Mouse (Mus musculus): Measurements from ENCODE around the gene Hes1. TPM values are rescaled to one million over a fixed set of nuclear protein-coding genes. Genes with fewer than 3 reads are reported as not detected.
A peak's percentile ranks its signal among the peaks of the same experiment; 100 is the strongest.

Hes1 gene
- polyA plus RNA-seq, 1 experiment from 2014 or later = 73.1 TPM

DNA sequence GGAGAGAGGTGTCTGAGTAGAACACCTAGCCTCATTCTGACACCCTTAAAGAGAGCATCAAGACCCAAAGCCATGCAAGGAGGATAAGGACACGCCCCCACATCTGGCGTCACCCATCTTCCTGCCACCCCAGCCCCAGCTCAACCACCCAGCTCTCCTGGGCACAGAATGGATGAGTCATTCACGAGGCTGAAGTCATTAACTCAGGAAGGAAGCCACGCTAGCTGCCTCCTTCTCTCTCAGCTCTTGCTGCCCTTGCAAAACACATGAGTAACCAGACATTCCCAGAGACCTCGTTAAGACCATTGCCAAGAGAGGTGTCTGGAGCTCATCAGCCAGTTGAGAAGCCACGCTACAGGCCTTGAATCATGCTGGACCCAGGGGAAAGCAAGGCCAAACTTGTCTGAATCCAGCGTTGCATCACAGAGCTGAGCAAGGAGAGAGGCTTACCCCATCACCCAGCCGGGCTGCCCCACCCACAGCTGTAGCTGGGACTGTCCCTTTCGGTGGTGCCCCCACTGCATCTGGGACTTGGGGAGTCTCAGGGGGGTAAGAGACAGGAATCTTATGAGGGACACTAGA lies 39.4 kb upstream of the Hes1 start:
- peak; percentile 39 for DNase-seq (ENCODE audit: low spot score)
- no peak for TF ChIP-seq EP300 (optimal IDR thresholded peaks at IDR 0.05)
- no peak for TF ChIP-seq CTCF (IDR thresholded peaks at IDR 0.05; ENCODE audit: low read depth)
- peaks cover 4% of the 10 kb centered on the region; the same call in 1 of the 2 replicates for H3K4me1 ChIP-seq (replicated peaks; ENCODE audit: control insufficient read depth, insufficient read depth)
- no peaks in the 10 kb centered on the region for H3K9me3 ChIP-seq (ENCODE audit: control insufficient read depth, low read length)
- no peaks in the 10 kb centered on the region for H3K27me3 ChIP-seq (ENCODE audit: control insufficient read depth, insufficient read depth, low read length)
- H3K27ac ChIP-seq (replicated peaks) = no peak overlapping the region
- WGBS = 30% methylated on average over 9 of the region's 9 CpGs
- H3K36me3 ChIP-seq (ENCODE audit: control insufficient read depth, insufficient read depth, low read length) = no peaks in the 10 kb centered on the region
- peak; percentile 81 for ATAC-seq (ENCODE audit: low FRiP score, low TSS enrichment)
- H3K4me3 ChIP-seq (ENCODE audit: low read depth, low read length) = no peak overlapping the region
- no peak overlapping the region for H3K9ac ChIP-seq (ENCODE audit: low read length)
- no peak overlapping the region for H3K4me2 ChIP-seq (replicated peaks; ENCODE audit: low read depth)

DNA sequence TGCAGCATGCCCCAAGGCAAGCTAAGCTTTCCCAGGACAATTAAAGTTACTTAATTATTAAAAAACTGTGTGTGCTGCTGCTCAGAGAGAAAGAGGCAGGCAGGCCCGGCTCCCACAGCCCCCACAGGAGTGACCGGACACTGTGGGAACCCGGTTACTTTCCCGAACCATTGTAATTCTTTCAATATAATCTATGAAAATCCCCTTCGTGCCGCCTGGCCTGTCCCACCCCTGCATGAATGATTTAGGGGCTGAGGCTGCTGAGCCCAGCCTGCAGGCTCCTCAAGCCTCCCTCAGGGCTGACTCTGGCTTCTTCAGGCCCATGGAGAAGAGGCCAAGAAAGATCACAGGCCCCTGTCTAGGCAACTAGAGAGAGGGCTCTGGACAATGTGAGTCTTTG lies 36.0 kb upstream of the Hes1 start:
- DNase-seq (ENCODE audit: low spot score) (no peak), ATAC-seq (ENCODE audit: low FRiP score, low TSS enrichment) (no peak)
- H3K36me3 ChIP-seq (ENCODE audit: control insufficient read depth, insufficient read depth, low read length) = no peaks in the 10 kb centered on the region
- H3K27ac ChIP-seq (replicated peaks) = no peak overlapping the region
- H3K4me1 ChIP-seq (replicated peaks; ENCODE audit: control insufficient read depth, insufficient read depth) = 0 out of 2 replicates have a peak, but pooled peaks cover 2% of the 10 kb centered on the region
- no peaks in the 10 kb centered on the region for H3K9me3 ChIP-seq (ENCODE audit: control insufficient read depth, low read length)
- no peak overlapping the region for H3K4me2 ChIP-seq (replicated peaks; ENCODE audit: low read depth)
- H3K27me3 ChIP-seq (ENCODE audit: control insufficient read depth, insufficient read depth, low read length) = no peaks in the 10 kb centered on the region
- TF ChIP-seq CTCF (IDR thresholded peaks at IDR 0.05; ENCODE audit: low read depth) (no peak), EP300 (optimal IDR thresholded peaks at IDR 0.05) (no peak)
- no peak overlapping the region for H3K9ac ChIP-seq (ENCODE audit: low read length)
- no peak overlapping the region for H3K4me3 ChIP-seq (ENCODE audit: low read depth, low read length)
- 47% methylated on average over 6 of the region's 6 CpGs for WGBS

DNA sequence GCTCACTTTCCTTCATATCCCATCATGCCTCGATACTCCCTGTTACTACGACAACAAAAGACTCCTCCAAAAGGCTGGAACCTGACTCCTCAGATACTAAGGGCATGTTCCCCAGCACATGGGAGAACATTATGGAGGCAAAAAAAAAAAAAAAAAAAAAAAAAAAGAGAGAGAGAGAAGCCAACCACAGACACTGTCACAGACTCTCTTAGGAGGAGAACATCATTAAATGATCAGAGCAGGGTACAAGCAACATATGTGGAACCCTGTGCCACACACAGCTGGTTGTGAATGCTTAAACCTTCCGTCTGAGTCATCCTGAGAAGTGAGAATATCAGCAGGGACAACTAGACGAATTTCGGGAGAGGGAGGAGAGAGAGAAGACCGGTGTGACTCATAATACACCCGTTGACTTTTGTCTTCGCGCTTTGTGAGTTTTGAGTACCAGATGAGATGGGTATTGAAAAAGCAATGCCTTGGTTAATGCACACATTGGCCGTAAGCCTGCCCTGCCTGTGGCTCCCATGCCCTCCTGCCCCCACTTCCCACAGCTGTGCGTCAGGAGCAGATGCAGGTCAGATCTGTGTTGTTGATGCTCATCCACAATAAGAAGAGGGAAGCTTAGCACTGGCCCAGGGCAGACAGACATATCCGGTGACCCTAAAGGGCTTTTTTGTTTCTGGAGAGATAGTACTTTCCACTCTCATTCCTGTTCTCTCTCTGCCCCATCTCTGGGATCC lies 34.8 kb upstream of the Hes1 start:
- Histone ChIP-seq H3K9ac (ENCODE audit: low read length) (no peak overlapping the region), H3K27ac (replicated peaks) (no peak overlapping the region), H3K27me3 (ENCODE audit: control insufficient read depth, insufficient read depth, low read length) (no peaks in the 10 kb centered on the region), H3K9me3 (ENCODE audit: control insufficient read depth, low read length) (no peaks in the 10 kb centered on the region), H3K4me1 (replicated peaks; ENCODE audit: control insufficient read depth, insufficient read depth) (peaks cover 9% of the 10 kb centered on the region), H3K4me3 (ENCODE audit: low read depth, low read length) (no peak overlapping the region), H3K4me2 (replicated peaks; ENCODE audit: low read depth) (no peak overlapping the region), H3K36me3 (ENCODE audit: control insufficient read depth, insufficient read depth, low read length) (no peaks in the 10 kb centered on the region)
- no peak for TF ChIP-seq CTCF (IDR thresholded peaks at IDR 0.05; ENCODE audit: low read depth)
- WGBS = 66% methylated on average over 12 of the region's 12 CpGs
- ATAC-seq (ENCODE audit: low FRiP score, low TSS enrichment) = no peak
- no peak for DNase-seq (ENCODE audit: low spot score)

DNA sequence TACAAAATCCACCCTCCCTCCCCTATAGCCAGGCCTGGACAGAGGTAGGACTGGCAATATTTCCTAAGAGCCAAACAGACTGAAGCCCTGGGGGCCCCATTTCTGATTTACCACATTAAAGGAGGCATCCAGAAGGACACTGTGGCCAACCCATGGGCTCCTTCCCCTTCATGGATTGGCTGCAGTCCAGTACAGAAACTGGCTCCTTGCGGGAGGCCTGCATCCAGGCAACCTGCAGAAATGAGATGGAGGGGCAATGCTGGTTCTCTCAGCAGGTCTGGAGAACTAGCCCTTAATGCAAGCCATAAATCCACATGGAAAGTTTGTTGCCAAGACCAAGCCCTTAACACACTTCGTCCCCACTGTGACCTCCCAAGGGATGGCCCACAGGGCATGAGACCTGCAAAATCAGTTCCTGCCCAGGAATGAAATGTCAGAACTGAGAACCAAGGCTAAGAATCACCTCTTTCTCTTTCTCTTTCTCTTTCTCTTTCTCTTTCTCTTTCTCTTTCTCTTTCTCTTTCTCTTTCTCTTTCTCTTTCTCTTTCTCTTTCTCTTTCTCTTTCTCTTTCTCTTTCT lies 31.8 kb upstream of the Hes1 start:
- no peak for TF ChIP-seq CTCF (IDR thresholded peaks at IDR 0.05; ENCODE audit: low read depth)
- no peak for TF ChIP-seq EP300 (optimal IDR thresholded peaks at IDR 0.05)
- DNase-seq (ENCODE audit: low spot score) (no peak), ATAC-seq (ENCODE audit: low FRiP score, low TSS enrichment) (no peak)
- H3K36me3 ChIP-seq (ENCODE audit: control insufficient read depth, insufficient read depth, low read length) = no peaks in the 10 kb centered on the region
- no peak overlapping the region for H3K4me3 ChIP-seq (ENCODE audit: low read depth, low read length)
- no peaks in the 10 kb centered on the region for H3K9me3 ChIP-seq (ENCODE audit: control insufficient read depth, low read length)
- no peaks in the 10 kb centered on the region for H3K27me3 ChIP-seq (ENCODE audit: control insufficient read depth, insufficient read depth, low read length)
- no peak overlapping the region for H3K27ac ChIP-seq (replicated peaks)
- no peak overlapping the region for H3K4me2 ChIP-seq (replicated peaks; ENCODE audit: low read depth)
- H3K9ac ChIP-seq (ENCODE audit: low read length) = no peak overlapping the region
- H3K4me1 ChIP-seq (replicated peaks; ENCODE audit: control insufficient read depth, insufficient read depth) = peaks cover 13% of the 10 kb centered on the region
- WGBS = 72% methylated on average over 2 of the region's 2 CpGs

DNA sequence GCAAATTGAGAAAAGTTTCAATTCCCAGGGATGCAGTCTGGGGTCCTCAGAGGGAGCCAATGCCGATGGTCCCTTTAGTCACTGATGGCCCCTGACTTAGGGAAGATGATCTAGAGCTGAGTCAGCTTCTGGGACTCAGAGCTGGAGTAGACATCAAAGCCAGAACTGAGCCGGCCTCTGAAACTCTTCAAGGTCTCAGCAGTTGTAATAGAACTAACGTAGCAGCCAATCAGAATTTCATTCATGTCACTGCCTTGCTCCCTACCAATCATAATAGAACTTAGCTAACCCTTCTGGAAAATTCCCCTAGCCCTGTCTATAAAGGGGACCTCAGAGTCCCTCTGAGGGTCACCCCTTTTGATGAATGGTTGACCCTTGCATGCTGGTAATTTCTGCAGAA lies 30.8 kb upstream of the Hes1 start:
- DNase-seq (ENCODE audit: low spot score) (no peak), ATAC-seq (ENCODE audit: low FRiP score, low TSS enrichment) (no peak)
- TF ChIP-seq EP300 (optimal IDR thresholded peaks at IDR 0.05) (no peak), CTCF (IDR thresholded peaks at IDR 0.05; ENCODE audit: low read depth) (no peak)
- H3K4me3 ChIP-seq (ENCODE audit: low read depth, low read length) = no peak overlapping the region
- 86% methylated on average over 3 of the region's 3 CpGs for WGBS
- H3K4me1 ChIP-seq (replicated peaks; ENCODE audit: control insufficient read depth, insufficient read depth) = peaks cover 11% of the 10 kb centered on the region
- no peak overlapping the region for H3K4me2 ChIP-seq (replicated peaks; ENCODE audit: low read depth)
- no peaks in the 10 kb centered on the region for H3K36me3 ChIP-seq (ENCODE audit: control insufficient read depth, insufficient read depth, low read length)
- H3K27ac ChIP-seq (replicated peaks) = no peak overlapping the region
- H3K9ac ChIP-seq (ENCODE audit: low read length) = no peak overlapping the region
- H3K9me3 ChIP-seq (ENCODE audit: control insufficient read depth, low read length) = no peaks in the 10 kb centered on the region
- H3K27me3 ChIP-seq (ENCODE audit: control insufficient read depth, insufficient read depth, low read length) = no peaks in the 10 kb centered on the region

DNA sequence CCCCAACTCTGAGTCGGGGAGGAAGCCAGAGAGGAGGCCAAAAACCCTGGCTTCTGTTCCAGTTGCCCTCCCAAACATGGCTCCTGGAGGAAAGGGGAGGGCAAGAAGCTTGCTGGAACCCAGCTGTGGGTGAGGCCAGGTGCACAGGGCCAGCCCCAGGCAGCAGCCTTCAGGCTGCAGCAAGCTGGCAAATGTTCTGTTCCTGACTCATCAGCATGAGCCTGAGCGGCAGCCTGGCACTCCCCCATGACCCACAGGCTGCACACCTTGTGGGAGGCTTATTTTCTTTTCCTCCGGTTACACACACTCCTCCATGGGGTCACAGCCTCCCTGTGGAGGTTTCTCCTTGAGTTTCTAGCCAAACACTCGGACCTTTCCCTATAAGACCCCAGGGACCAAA lies 30.2 kb upstream of the Hes1 start:
- H3K4me1 ChIP-seq (replicated peaks; ENCODE audit: control insufficient read depth, insufficient read depth) = peaks cover 11% of the 10 kb centered on the region
- no peaks in the 10 kb centered on the region for H3K9me3 ChIP-seq (ENCODE audit: control insufficient read depth, low read length)
- 34% methylated on average over 4 of the region's 4 CpGs for WGBS
- H3K27me3 ChIP-seq (ENCODE audit: control insufficient read depth, insufficient read depth, low read length) = no peaks in the 10 kb centered on the region
- H3K9ac ChIP-seq (ENCODE audit: low read length) = no peak overlapping the region
- TF ChIP-seq EP300 (optimal IDR thresholded peaks at IDR 0.05) = no peak
- TF ChIP-seq CTCF (IDR thresholded peaks at IDR 0.05; ENCODE audit: low read depth) = no peak
- no peak overlapping the region for H3K4me2 ChIP-seq (replicated peaks; ENCODE audit: low read depth)
- H3K4me3 ChIP-seq (ENCODE audit: low read depth, low read length) = no peak overlapping the region
- no peaks in the 10 kb centered on the region for H3K36me3 ChIP-seq (ENCODE audit: control insufficient read depth, insufficient read depth, low read length)
- peak; percentile 83 for ATAC-seq (ENCODE audit: low FRiP score, low TSS enrichment)
- peak; percentile 71 for DNase-seq (ENCODE audit: low spot score)
- peak overlapping the region; percentile 76 for H3K27ac ChIP-seq (replicated peaks)

All from stomach, postnatal 0 days (tissue).